Mouse (Mus musculus): ENCODE measurements at regions not wholly inside any gene's neighbourhood (a gene's known extent, or its start where the extent isn't known, plus 50 kb on each side); places are given as distances from the start of the nearest gene placed in this dataset.
A peak's percentile ranks its signal among the peaks of the same experiment; 100 is the strongest.

DNA sequence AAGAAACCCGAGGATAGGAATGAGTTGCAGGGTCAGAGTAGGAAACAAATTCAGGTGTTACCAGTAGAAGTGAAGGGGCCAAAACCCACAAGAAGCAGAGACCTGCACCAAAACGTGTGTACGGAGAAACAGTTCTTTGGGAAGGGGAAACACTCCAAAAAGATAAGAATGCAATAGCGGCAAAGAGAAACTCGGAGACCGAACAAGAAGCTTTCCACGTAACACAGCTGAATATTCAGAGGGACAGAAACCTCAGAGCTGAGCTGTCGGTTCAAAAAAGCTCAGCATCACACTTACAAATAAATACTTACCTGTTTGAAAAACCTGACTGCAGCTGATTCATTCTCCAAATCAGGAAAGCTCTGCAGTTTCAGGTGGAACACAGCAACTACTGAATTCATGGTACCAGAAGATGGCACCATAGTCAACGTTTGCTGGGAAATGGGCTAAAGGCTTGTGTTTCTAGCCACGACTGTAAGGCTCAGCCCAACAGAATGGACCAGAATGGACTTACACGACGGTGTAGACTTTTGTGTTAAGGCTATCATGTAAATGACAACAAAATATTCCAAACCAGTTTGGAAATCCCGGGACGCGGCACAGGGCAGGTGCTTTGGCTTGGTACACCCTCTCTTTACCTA, 484.9 kb downstream of the Plcl1 start:
- DNase-seq: no peak

DNA sequence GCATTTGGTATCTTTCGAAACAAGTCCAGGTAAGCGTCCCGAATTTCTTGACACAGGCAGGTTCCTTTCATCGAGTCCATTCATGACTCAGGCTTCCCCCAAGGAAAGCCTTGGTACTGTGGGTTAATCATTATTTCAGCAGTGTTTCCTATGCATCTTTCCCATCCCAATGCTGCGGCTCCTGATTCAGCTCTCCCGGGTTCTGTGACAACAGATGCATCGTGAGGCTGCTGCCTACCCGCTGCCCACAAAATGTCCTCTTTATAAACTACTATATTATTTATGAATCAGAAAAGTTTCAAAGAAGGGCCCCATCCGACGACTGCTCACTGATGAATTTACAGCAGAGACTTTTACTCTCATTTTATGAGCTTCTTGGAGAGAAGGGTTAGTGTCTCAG, 486.2 kb downstream of the Plcl1 start:
- DNase-seq: no peak

DNA sequence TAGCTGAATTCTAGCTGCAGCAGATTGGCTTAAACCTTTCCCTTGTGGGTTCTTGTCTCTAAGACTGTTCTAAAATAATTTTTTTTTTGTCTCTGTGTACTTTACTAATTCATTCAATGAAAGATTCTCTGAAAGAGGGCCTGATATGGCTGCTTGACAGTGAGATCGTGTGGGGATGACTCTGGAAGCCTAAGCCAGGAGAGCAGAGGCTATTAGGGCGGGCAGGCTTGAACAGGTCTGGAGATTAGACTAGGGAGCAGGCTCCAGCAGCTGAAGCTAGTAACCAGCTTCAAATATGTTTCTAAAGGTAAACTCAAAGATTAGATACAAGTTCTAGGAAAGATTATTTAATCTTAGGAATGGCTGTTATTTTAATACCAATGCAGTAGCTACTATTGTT, 491.9 kb downstream of the Plcl1 start:
- DNase-seq: no peak

DNA sequence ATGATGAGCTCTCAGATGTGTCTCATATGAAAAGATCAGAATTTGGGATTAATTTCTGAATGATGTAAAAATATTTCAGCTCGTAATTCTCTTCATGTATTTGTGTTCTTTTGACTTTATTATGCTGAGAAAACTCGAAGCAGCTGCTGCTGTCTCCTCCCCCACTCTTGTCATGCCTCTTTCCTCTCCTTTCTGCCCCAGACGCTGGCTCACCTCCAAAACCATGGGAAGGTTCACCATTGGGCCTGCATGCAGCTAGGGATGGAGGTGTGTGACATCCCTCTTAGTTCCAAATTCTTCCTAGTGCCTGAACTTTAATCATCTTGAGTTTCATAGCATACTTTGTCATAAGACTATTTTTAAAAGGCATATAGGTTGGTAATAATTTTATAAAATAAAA, 492.3 kb downstream of the Plcl1 start:
- no peak for DNase-seq

DNA sequence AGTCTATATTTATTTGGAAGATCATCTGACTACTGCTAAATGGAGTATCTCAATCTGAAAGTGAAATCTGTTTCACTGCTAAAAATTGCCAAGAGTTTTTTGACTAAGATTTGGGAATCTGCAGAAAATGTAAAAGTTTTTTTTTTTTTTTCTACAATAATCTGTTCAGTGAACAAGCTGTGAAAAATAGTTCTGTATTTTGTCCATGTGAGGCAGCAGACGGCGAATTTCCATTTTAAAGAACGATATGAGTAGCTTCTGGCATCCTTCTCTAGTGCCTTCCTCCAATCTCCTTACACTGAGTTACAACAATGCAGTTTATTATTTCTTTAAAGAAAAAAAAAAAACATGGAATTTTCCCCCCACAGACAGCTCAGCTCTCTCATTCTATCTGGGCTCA, 494.3 kb downstream of the Plcl1 start:
- DNase-seq: no peak

DNA sequence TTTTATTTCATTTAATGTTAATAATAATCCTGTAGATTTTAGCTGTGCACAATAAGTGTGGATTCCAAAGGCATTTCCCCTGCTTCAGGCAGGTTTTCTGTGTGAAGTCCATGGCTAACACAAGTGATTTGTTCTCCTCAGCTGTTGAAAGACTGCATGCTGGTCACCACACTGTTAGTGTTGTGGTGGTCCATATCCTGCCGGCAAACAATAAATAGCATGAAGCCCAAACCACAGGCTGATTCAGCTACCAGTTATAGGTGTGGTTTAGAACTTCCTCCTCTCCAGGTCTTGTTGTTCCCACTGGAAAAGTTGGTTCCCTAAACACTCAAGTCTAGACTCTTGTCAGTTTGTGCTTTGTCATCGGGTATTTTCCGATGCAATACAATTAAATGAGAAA, 497.5 kb downstream of the Plcl1 start:
- DNase-seq: no peak

DNA sequence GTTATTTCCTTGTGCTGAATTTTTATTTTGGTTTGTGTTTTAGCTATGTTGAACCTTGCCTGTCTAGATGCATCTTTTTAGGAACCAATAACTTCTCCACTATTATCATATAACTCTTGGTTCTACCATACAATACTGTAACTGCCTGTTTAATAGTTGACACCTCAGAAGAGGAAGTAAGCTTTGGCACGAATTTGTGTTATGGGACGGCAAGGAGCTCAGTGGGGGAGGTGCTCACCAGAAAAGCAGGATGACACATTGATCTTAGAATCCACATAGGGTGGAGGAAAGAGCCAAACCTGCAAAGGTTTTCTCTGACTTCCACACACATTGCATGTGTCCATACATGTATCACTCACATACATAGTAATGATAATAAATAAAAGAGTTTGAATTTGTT, 498.9 kb downstream of the Plcl1 start:
- DNase-seq: no peak

DNA sequence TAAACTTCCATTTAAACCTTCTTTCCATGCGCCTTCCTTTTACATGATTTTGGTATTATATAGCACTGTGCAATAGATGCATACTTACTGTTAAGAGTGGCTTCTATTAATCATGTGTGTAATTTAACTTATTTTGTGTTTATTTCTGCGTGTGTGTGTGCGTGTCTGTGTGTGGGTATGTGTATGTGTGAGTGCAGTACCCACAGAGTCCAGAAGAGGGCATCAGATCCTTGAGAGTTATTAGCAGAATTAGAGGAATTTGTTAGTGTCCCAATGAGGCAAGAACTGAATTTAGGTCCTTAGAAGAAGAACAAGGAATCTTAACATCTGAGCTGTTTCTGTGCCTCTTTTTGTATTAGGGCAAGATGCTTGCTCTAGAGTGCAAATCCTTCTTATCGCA, 499.5 kb downstream of the Plcl1 start:
- no peak for DNase-seq

DNA sequence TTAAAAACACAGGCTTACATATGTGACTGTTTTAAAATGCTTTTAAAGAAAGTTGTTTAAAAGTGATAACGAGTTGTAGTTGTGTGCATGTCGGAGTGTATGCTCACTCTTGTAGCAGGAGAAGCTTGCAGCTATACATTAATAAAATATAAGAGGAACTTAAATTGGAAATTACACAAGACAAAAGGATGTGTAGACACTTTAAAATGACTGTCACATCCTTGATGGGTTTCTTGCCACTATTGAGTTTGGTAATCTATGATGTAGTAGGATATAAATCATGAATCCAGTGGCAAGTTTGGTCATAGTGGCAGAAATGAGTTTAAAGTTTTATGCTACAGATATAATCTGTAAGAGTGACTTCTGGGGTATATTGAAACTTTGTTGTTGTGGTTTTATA, 504.3 kb downstream of the Plcl1 start:
- DNase-seq: no peak

DNA sequence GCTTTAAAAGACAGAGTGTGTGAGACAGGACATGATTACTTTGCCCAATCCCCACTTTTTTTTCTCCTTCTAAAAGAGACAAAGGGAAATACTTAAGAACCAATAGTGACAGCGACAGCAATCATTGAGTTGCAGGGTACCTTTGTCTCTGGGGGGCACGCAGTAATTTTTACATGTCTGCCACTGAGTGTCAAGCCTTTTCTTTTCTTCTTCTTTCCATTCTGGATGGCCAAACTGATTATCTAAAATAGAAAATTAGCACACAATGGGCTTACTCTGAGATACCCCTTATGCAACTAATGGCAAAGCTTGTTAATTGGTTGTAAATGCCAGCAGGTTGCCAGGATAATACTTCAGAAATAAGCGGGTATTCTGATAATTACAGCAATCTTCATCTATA, 508.6 kb downstream of the Plcl1 start:
- no peak for DNase-seq

DNA sequence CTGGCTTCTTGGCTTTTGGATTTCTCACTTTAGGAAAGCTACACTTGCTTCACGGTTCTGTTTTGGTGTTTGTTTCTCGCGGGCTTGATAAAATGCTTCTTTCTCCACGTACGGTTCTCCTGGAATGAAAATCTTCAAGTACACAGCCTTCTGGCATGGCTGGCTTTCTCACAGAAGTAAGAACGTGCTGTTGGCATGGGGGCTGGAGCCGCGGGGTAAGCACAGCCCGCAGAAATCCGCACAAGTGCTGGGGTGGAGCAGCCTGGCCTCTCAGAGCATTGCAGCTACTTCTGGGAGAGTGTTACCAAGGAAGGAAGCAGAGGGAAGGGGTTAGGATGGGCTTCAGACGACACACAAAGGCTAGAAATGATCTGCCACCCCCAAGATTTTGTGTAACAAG, 510.2 kb downstream of the Plcl1 start:
- no peak for DNase-seq

DNA sequence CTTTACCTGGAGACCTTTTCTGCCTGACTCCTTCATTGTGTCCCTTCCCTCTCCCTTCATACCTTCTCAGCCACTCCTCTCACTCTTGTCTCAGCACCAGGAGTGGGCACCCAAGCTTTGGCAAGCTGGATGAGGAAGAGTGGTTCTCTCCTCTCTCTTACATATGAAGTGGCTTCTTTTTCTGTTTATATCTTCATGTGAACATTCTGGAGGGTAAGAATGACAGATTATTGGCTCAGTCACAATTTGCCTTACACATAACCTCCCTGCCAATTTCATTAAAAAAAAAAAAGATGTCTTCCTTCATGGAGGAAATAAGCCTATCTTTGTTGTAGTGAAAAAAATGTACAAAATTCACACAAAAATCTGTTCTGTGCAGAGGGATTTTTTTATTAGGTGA, 513.8 kb downstream of the Plcl1 start:
- no peak for DNase-seq

DNA sequence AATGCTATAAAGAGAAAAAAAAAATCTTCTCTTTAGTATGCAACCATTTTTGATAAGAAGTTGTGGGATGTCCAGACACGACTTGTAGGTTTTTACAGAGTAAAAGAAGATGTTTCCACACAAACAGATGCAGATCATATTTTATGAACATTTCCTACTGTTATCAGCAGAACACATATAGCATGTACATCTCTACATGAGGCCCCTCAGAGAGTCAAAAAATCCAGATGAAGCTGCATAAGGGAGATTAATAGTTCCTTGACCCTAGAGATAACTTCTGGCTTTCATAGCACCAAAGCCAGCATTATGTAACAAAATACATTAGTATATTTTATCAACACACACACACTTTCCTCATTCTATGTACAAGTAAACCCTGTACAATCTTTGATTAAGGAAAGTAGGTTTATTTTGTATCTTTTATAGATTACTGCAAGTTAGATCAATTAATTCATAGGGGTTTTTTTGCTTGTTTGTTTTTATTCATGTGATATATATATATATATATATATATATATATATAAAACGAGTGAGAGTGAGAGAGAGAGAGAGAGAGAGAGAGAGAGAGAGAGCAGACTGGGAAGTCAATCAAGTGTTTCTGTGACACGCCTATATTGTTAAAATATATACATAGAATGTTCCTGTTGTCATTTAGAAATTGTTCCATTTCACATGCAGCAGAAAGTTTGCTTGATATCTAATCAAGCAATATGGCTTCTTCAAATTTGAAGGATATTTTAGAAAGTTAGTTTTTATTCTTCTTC, 541.2 kb downstream of the Plcl1 start:
- DNase-seq: no peak

DNA sequence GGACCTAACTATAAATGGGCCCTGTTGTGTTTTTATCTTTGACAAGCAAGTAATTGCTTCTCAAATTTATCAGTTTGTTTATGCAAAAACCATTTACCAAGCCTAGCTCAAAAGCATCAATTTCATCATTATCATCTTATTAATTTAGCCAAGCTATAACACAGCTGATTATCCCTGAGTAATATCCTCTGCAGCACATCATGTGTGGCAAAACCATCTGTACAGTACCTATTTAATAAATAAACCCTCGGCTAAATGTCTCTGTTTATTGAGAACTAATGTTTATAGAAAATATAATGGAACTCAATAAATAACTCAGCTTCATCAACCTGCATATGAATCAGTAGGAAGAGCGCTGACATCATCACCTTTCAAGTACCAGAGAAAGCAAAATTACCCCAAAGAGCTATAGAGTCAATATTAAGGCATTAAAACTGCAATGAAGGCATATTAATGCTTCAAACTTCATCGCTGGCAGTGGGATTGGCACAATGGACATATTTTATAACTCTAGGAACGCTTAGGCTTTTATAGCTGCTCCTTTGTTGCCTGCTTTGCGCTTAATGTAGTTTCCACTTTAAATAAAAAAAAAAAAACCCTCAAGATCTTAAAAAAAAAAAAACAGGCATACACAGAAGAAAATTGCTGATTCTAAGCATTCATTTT, 542.0 kb downstream of the Plcl1 start:
- DNase-seq: no peak

DNA sequence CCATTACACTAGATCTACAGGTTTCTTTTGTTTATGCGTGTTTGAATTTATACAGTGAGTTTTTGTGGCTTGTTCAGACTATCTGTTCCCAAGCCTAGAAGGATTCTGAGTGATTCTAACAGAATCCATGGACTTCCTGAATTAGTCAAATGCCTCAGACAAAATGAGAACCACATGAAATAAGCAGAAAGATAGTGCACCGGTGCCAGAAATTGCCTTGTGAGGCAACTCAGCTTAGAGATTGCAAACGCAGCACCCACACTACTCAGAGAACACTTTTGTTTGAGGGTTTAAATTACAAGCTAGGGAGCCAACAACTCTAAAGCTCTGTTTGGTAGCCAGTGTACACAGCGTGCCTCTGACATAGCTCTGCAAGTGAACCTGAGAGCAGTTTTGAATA, 543.9 kb downstream of the Plcl1 start:
- DNase-seq: no peak

DNA sequence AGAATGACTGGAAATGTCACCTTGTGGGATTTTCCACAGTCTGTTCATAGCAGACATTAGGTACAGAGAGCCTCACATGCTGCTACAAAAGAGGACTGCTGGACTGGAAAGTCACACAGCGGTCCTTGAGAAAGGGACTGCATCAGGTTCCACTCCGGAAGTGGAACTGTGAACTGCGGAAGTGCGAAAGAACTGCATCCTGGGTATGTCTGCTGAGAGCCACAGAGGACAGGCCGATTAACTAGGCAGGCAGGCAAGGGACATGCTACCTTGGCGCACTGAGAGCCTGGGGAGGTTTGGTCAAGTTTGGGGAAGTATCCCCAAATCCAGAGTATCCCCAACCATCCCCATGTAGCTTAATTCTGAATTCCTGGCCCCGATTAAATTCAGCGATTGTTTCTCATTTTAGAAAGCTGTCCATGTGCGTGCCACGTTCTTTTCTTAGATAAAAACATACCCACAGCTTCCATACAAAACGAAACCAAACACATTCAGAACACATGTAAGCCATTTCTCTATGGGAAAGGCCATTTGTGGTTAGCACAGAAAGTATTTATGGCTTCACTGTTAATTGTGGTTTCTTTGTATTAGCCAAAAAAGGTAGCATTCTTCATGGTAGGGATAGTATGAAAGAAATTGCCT, 552.2 kb downstream of the Plcl1 start:
- no peak for DNase-seq

DNA sequence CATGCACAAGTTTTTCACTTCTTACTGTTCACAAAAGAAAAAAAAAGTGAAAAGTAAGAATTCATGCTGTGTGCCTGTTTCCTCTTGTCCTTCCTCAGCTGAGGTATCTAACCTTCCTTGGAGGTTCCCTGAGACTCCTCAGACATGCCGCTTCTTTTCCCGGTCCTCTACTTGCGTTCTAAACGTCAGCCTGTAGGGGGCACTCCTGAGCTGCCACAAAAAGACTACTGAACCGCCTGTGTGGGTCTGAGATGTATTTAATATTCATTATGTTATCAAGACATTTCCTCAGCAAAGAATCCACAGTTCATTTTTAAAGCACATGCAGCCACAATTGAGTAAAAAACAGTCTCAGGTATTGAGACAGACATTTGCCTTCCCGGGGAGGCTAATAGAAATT, 554.6 kb downstream of the Plcl1 start:
- peak; percentile 13 for DNase-seq

DNA sequence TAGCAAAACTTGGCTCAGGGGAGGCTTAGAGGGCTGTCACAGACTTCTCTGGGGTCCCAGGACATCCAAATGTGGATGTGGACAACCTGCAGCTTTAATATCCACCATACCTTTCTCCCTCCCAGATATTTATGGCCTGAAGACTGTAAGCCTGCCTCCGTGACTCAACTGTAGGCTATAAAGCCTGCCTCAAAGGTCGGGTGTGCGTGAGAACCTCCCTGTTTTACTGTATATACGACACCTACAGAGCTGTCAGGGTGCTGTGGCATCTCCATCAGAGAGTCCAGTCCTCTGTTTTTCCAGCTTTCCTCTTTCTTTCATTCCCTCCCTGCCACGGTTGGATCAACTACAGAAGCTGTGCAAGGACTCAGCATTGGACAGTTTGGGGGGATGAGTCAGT, 558.1 kb downstream of the Plcl1 start:
- DNase-seq: no peak

DNA sequence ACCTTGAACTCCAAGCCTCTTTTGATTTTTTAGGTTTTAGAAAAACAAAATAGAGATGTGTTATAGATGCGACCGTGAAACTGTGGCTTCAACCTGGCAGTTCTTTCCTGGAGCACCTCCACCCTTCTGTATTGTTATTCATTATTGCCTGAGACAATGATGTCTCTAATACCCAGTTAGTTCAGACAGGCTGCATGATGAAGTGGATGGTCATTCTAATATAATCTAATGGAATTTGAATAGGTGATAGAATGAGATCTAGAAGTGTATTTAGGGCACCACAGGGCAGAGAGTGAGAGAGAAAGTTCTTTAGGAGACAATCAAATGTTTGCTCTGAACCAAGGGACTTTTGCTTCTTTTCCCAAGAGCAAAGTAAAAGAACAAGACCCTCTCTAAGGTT, 560.6 kb downstream of the Plcl1 start:
- no peak for DNase-seq

DNA sequence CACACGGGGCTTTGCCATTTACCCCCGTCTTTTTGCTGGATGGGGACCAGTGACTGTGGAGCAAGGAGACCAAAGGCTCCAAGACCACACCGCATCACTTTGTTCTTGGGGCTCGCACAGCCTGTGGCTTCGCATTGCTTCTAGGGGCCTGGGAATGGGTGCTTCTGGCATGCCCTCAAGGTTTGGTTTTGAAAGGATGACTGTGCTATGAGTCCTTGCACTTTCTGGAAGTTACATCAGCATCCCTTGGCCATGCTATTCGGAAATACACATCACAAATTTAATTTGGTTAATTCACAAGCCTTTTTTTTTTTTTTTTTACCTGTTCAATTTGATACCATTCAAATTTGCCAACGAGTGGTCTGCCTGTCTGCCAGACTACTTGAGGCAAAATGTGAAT, 562.1 kb downstream of the Plcl1 start:
- DNase-seq: no peak

DNA sequence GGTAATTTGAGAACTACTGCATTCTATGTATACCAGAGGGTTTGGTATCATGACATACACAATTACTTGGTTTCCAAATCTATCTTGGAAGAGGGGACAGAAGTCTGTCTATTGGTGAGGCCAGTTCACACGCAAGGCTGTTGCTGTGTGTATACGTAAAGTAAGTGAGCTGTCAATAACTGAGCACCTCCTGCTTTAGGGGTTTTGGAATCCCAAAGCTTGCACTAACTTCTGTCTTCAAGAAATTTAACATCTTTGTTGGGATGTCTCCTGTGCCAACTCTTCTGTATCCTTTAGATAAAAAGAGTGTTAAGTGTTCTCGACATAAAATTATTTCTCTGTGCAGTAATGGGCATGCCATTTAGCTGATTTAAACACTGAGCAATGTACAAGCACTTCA, 572.1 kb downstream of the Plcl1 start:
- no peak for DNase-seq

DNA sequence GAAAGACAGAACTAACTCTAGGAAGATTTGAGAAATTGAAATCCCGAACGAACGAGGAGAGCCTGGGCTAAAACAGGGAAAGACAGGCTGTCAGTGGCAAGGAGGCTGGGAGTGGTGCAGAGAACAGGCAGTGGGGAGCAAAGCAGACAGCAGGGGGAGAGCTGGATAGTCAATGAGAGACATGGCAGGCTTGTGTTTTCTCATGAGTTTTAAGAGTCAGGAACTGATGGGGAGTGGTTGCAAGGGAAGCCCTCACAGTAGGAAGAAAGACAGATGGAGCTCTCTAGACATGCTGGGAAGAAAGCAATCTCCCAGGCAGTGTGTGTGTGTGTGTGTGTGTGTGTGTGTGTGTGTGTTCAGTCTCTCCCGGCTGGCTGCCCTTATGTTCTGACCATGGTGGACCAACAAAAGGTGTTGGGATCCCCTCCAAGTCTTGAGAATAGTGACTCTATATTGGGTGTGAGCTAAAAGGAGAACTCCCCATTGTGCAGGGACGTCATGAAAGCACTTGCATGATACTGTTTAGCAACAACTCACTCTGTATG, 577.9 kb downstream of the Plcl1 start:
- no peak for DNase-seq

DNA sequence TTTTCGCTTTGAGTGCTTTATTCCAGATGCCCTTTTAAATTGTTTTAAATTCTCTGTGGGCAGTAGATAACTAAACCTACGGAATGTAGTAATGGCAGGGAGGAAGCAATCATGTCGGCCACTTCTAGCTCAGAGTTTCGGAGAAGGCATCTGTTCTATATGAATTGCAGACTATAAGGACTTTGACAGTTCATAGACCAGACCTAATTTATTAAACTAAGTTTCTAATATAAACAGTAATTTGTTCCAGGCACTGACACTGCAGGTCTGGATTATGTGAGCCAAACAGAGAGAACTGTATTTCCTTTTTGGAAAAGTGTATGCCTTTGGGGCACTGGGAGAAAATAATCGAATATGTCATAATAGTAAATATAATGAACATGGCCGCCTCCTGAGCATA, 591.4 kb downstream of the Plcl1 start:
- DNase-seq: no peak

All from adrenal gland, adult 8-10 months (tissue).